Mouse (Mus musculus): ENCODE results near the gene Scnn1g. TPM values are rescaled to one million over a fixed set of nuclear protein-coding genes. Genes with fewer than 3 reads are reported as not detected.

Scnn1g gene
- polyA plus RNA-seq (2014; fragmentation: Illumina TruSeq; extraction: RNeasy Lipid Tissue Mini Kit (QIAGEN cat#74804); ENCODE audit: low read depth, low replicate concordance) = not detected

DNA sequence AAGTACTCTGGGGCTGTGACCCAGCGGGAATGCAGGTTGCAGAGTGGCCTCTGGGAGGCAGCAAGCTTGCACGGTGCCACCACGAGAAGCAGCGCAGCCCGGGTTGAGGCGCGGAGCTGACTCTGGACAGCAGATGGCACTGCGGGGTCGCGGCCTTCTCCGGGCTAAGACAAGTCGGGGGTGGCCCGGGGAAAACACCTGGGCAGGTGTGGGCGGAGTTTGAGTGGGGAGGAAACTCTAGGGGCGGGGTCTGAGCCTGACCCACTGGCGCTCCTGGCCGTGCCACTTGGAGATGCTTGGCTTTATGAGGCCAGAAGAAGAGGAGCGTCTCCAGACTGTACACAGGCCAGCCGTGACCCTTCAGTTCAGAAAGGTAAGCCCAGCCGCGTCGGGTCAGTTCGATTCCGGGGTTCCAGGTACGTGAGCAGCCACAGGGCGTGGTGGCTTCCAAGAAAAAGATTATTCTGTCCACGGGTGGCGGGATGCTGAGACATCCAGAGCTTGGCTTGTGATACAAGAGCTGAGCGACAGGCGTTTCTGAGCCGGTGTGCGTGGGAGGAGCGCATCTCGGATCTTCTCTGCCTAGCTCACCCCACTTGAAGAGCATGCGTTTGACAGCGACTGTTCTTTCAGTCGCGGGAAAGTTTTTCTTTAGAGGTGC, at the start of gene Scnn1g:
Gene Scnn1g, plus strand, starts transcription at position 309 of the 661 bp plus-strand sequence.

GRCm38 (mm10) chr7:121707073-121707667, 27.1 kb upstream of the Scnn1g start, which contains the start of gene Usp31:
Gene Usp31, minus strand, starts transcription at chr7:121707253.

Other genes with a start within 250 kb of the Scnn1g start
- 2.4 TPM for gene Usp31, start 27.2 kb upstream of the Scnn1g start, polyA plus RNA-seq (2014; fragmentation: Illumina TruSeq; extraction: RNeasy Lipid Tissue Mini Kit (QIAGEN cat#74804); ENCODE audit: low read depth, low replicate concordance)
- not detected for gene Scnn1b, start 130.6 kb downstream of the Scnn1g start, polyA plus RNA-seq (2014; fragmentation: Illumina TruSeq; extraction: RNeasy Lipid Tissue Mini Kit (QIAGEN cat#74804); ENCODE audit: low read depth, low replicate concordance)
- gene Cog7, start 247.2 kb downstream of the Scnn1g start, polyA plus RNA-seq (2014; fragmentation: Illumina TruSeq; extraction: RNeasy Lipid Tissue Mini Kit (QIAGEN cat#74804); ENCODE audit: low read depth, low replicate concordance) = 6.8 TPM

All from liver, adult 10 weeks (tissue).